Mouse (Mus musculus) small intestine, adult 2 months (tissue): Measurements from ENCODE around the gene Ltn1. TPM values are rescaled to one million over a fixed set of nuclear protein-coding genes. Genes with fewer than 3 reads are reported as not detected.
A peak's percentile ranks its signal among the peaks of the same experiment; 100 is the strongest.

ENCODE experiments used
- H3K27ac ChIP-seq: fragments of 200-500 bp; 2 replicates; pipeline ENCODE4 v1.5.1; 2012; ENCODE audit warnings: low read depth, low read length, control low read depth, inconsistent platforms; ENCODE audit not compliant: insufficient read depth
- H3K27me3 ChIP-seq: fragments of 200-500 bp; 2 replicates; pipeline ENCODE4 v1.6.1; 2012; ENCODE audit warnings: mild to moderate bottlenecking, moderate library complexity, low read length, inconsistent platforms; ENCODE audit not compliant: control insufficient read depth, insufficient read depth
- H3K36me3 ChIP-seq: fragments of 200-500 bp; 2 replicates; pipeline ENCODE4 v1.6.1; 2012; ENCODE audit warnings: mild to moderate bottlenecking, low read length, control low read depth, inconsistent platforms; ENCODE audit not compliant: control insufficient read depth, insufficient read depth
- H3K4me1 ChIP-seq: fragments of 200-500 bp; 2 replicates; pipeline ENCODE4 v1.6.1; 2012; ENCODE audit warnings: low read length, inconsistent platforms, mixed read lengths; ENCODE audit not compliant: control insufficient read depth, insufficient read depth, insufficient read length
- H3K4me3 ChIP-seq: fragments of 200-500 bp; 2 replicates; pipeline ENCODE4 v1.5.1; 2012; ENCODE audit warnings: low read depth, mild to moderate bottlenecking, control low read depth, inconsistent platforms, low read length, moderate library complexity
- CTCF ChIP-seq: fragments of 200-500 bp; IDR thresholded peaks from 2 replicates; pipeline ENCODE4 v1.5.1; 2012; ENCODE audit warnings: low read depth, mild to moderate bottlenecking, control low read depth, inconsistent platforms, low read length, moderate library complexity, mixed read lengths; ENCODE audit not compliant: insufficient replicate concordance, insufficient read length; ENCODE audit errors: extremely low read depth
- POLR2A ChIP-seq: fragments of 200-500 bp; IDR thresholded peaks from 2 replicates; pipeline ENCODE4 v1.6.1; 2012; ENCODE audit warnings: low read depth, mild to moderate bottlenecking, control low read depth, inconsistent platforms, low read length, moderate library complexity
- WGBS: fragments of 180-500 bp; shearing (Covaris S2); methylation state at CpG from one replicate; pipeline ENCODE4 v1.1.7; 2018; 5-methylcytosine and 5-hydroxymethylcytosine counted together
- polyA plus RNA-seq: library from polyadenylated mRNA; depleted of rRNA; stranded (reverse); fragments of >200 nt; gene quantifications from 2 replicates; pipeline ENCODE4 v1.2.3, GENCODE M21; 2012

Gene Ltn1
- polyA plus RNA-seq, 1 experiment: 2.2 TPM

- WGBS: 91% methylated on average over 6 of the region's 6 CpGs
- TF ChIP-seq POLR2A: no peak
These were observed 72.3 kb downstream of the Ltn1 start for GRCm38 (mm10) chr16:87360096-87360495.

GRCm38 (mm10) chr16:87354748-87355147 lies 77.7 kb downstream of the Ltn1 start:
- 80% methylated on average over 7 of the region's 7 CpGs for WGBS
- H3K4me3 ChIP-seq: no peak overlapping the region
- H3K4me1 ChIP-seq: no peaks in the 10 kb centered on the region
- TF ChIP-seq POLR2A (no peak), CTCF (no peak)
- H3K36me3 ChIP-seq: peaks cover 14% of the 10 kb centered on the region
- no peaks in the 10 kb centered on the region for H3K27me3 ChIP-seq
- H3K27ac ChIP-seq: no peak overlapping the region

More at GRCm38 (mm10) chr16:87360096-87360495, 72.3 kb downstream of the Ltn1 start:
- Histone ChIP-seq H3K4me1 (no peaks in the 10 kb centered on the region), H3K4me3 (no peak overlapping the region), H3K27me3 (no peaks in the 10 kb centered on the region), H3K27ac (no peak overlapping the region), H3K36me3 (peaks cover 29% of the 10 kb centered on the region)

GRCm38 (mm10) chr16:87354075-87354583 lies 78.3 kb downstream of the Ltn1 start, which contains the start of gene N6amt1:
TSS of gene N6amt1 (plus strand) at chr16:87354185.
- Histone ChIP-seq H3K36me3 (peaks cover 12% of the 10 kb centered on the region), H3K27me3 (no peaks in the 10 kb centered on the region), H3K27ac (peak within 1 kb of the TSS; percentile 92), H3K4me1 (no peaks in the 10 kb centered on the region), H3K4me3 (peak within 1 kb of the TSS; percentile 90)
- under 1% methylated on average over 48 of the region's 48 CpGs for WGBS
- TF ChIP-seq CTCF: no peak
- no peak; the same call in 1 of the 2 replicates for TF ChIP-seq POLR2A

GRCm38 (mm10) chr16:87353605-87354004 lies 78.8 kb downstream of the Ltn1 start:
- no peak overlapping the region for H3K27ac ChIP-seq

GRCm38 (mm10) chr16:87351386-87352105 lies 80.9 kb downstream of the Ltn1 start:
- no peaks in the 10 kb centered on the region for H3K4me1 ChIP-seq
- 79% methylated on average over 5 of the region's 5 CpGs for WGBS
- TF ChIP-seq CTCF (no peak), POLR2A (no peak)
- H3K27me3 ChIP-seq: no peaks in the 10 kb centered on the region
- H3K27ac ChIP-seq: no peak overlapping the region
- H3K4me3 ChIP-seq: no peak overlapping the region
- peaks cover 2% of the 10 kb centered on the region for H3K36me3 ChIP-seq

More at GRCm38 (mm10) chr16:87353605-87354004, 78.8 kb downstream of the Ltn1 start:
- Histone ChIP-seq H3K36me3 (peaks cover 8% of the 10 kb centered on the region), H3K4me3 (no peak overlapping the region), H3K4me1 (no peaks in the 10 kb centered on the region), H3K27me3 (no peaks in the 10 kb centered on the region)
- TF ChIP-seq CTCF (no peak), POLR2A (no peak)
- WGBS: 40% methylated on average over 1 of the region's 1 CpGs

- no peak overlapping the region for H3K27ac ChIP-seq
- TF ChIP-seq CTCF (no peak), POLR2A (no peak)
- H3K4me3 ChIP-seq: no peak overlapping the region
- WGBS: 96% methylated on average over 2 of the region's 2 CpGs
- no peaks in the 10 kb centered on the region for H3K27me3 ChIP-seq
- no peaks in the 10 kb centered on the region for H3K4me1 ChIP-seq
- no peaks in the 10 kb centered on the region for H3K36me3 ChIP-seq
These were observed 84.3 kb downstream of the Ltn1 start for GRCm38 (mm10) chr16:87348133-87348532.

- H3K27ac ChIP-seq: no peak overlapping the region
- H3K4me1 ChIP-seq: no peaks in the 10 kb centered on the region
- no peaks in the 10 kb centered on the region for H3K27me3 ChIP-seq
- no peaks in the 10 kb centered on the region for H3K36me3 ChIP-seq
- no peak overlapping the region for H3K4me3 ChIP-seq
- TF ChIP-seq POLR2A: no peak
- 33% methylated on average over 6 of the region's 6 CpGs for WGBS
These were observed 91.3 kb downstream of the Ltn1 start for GRCm38 (mm10) chr16:87341043-87341572.
